Mouse (Mus musculus): Measurements from ENCODE around the gene Icam2. TPM values are rescaled to one million over a fixed set of nuclear protein-coding genes. Genes with fewer than 3 reads are reported as not detected.
A peak's percentile ranks its signal among the peaks of the same experiment; 100 is the strongest.

Gene Icam2
- total and polyA plus RNA-seq, 3 experiments = 49.6 to 82.7 TPM; not detected in 1

GRCm38 (mm10) chr11:106350853-106351252 lies 37.0 kb downstream of the Icam2 start:
- Histone ChIP-seq H3K9ac (ENCODE audit: control insufficient read depth, low read depth, low read length, poor library complexity, severe bottlenecking) (no peak overlapping the region), H3K36me3 (ENCODE audit: control insufficient read depth in 1 of 2, insufficient read depth in 2 of 2, low read length in 2 of 2) (no peaks in the 10 kb centered on the region), H3K4me3 (ENCODE audit: control insufficient read depth in 1 of 2, insufficient read depth in 1 of 2, low read depth in 2 of 2, low read length in 2 of 2) (no peak overlapping the region), H3K27ac (ENCODE audit: control insufficient read depth, low read depth, low read length) (no peak overlapping the region), H3K4me1 (ENCODE audit: control insufficient read depth in 1 of 2, insufficient read depth in 2 of 2, low read length in 2 of 2) (peaks cover 0 to 10% of the 10 kb centered on the region in 2 experiments; a peak in 3 of 4 replicates), H3K9me3 (replicated peaks; ENCODE audit: insufficient read depth, low read length) (no peaks in the 10 kb centered on the region), H3K27me3 (ENCODE audit: control insufficient read depth in 1 of 2, insufficient read depth in 2 of 2, low read length in 2 of 2) (peaks cover 5 to 14% of the 10 kb centered on the region in 2 experiments; a peak in 3 of 4 replicates), H3K79me2 (ENCODE audit: control insufficient read depth, insufficient read depth, low read length, poor library complexity) (no peaks in the 10 kb centered on the region)
- TF ChIP-seq CHD1 (IDR thresholded peaks at IDR 0.05; ENCODE audit: low read depth, low read length) = no peak
- TF ChIP-seq SMC3 (IDR thresholded peaks at IDR 0.05; ENCODE audit: low read depth, low read length) = no peak
- no peak for TF ChIP-seq E2F4 (IDR thresholded peaks at IDR 0.05; ENCODE audit: borderline replicate concordance, low read depth, low read length)
- no peak for TF ChIP-seq JUND (IDR thresholded peaks at IDR 0.05; ENCODE audit: low read depth, low read length)
- TF ChIP-seq UBTF (IDR thresholded peaks at IDR 0.05; ENCODE audit: borderline replicate concordance, insufficient read depth, low read depth, low read length) = no peak
- no peak for TF ChIP-seq MYC (IDR thresholded peaks at IDR 0.05; ENCODE audit: low read depth, low read length)
- TF ChIP-seq POLR2AphosphoS2 (IDR thresholded peaks at IDR 0.05; ENCODE audit: low read length) = no peak
- no peak for TF ChIP-seq EP300 (IDR thresholded peaks at IDR 0.05; ENCODE audit: low read depth in 1 of 2, low read length in 2 of 2)
- TF ChIP-seq ELF1 (IDR thresholded peaks at IDR 0.05; ENCODE audit: low read depth, low read length) = no peak
- no peak for TF ChIP-seq SIN3A (IDR thresholded peaks at IDR 0.05; ENCODE audit: low read length)
- TF ChIP-seq MEF2A (IDR thresholded peaks at IDR 0.05; ENCODE audit: extremely low read depth, insufficient replicate concordance, low read depth, low read length, poor library complexity, severe bottlenecking) = no peak
- TF ChIP-seq RCOR1 (IDR thresholded peaks at IDR 0.05; ENCODE audit: low read depth, low read length) = no peak
- TF ChIP-seq GATA1 (IDR thresholded peaks at IDR 0.05; ENCODE audit: low read depth, low read length) = no peak
- no peak for TF ChIP-seq CTCF (IDR thresholded peaks at IDR 0.05 in 2 of 3, conservative IDR thresholded peaks at IDR 0.05 in 1 of 3; ENCODE audit: control insufficient read depth in 1 of 3, insufficient read depth in 1 of 3, low read depth in 2 of 3, low read length in 3 of 3, poor library complexity in 1 of 3, severe bottlenecking in 1 of 3)
- no peak for TF ChIP-seq MAX (IDR thresholded peaks at IDR 0.05; ENCODE audit: low read length)
- no peak for TF ChIP-seq ZC3H11A (IDR thresholded peaks at IDR 0.05; ENCODE audit: low read depth, low read length)
- TF ChIP-seq USF1 (IDR thresholded peaks at IDR 0.05; ENCODE audit: low read depth, low read length) = no peak
- no peak for TF ChIP-seq ZKSCAN1 (IDR thresholded peaks at IDR 0.05; ENCODE audit: low read depth, low read length)
- TF ChIP-seq NRF1 (IDR thresholded peaks at IDR 0.05; ENCODE audit: insufficient read depth, low read depth, low read length, poor library complexity, severe bottlenecking) = no peak
- DNase-seq (ENCODE audit: low read depth, low spot score) = no peak

- H3K27me3 ChIP-seq (ENCODE audit: control insufficient read depth in 1 of 2, insufficient read depth in 2 of 2, low read length in 2 of 2) = peaks cover 2 to 11% of the 10 kb centered on the region in 2 experiments; a peak in 3 of 4 replicates
- peaks cover 0 to 10% of the 10 kb centered on the region in 2 experiments; a peak in 3 of 4 replicates for H3K4me1 ChIP-seq (ENCODE audit: control insufficient read depth in 1 of 2, insufficient read depth in 2 of 2, low read length in 2 of 2)
- TF ChIP-seq MYB (IDR thresholded peaks at IDR 0.05; ENCODE audit: low read depth, low read length) (no peak), MAX (IDR thresholded peaks at IDR 0.05; ENCODE audit: low read length) (no peak), BHLHE40 (IDR thresholded peaks at IDR 0.05; ENCODE audit: borderline replicate concordance, low read depth, low read length) (no peak), ETS1 (IDR thresholded peaks at IDR 0.05; ENCODE audit: low read depth, low read length) (no peak), NELFE (IDR thresholded peaks at IDR 0.05; ENCODE audit: low read depth, low read length) (no peak), POLR2AphosphoS5 (IDR thresholded peaks at IDR 0.05; ENCODE audit: borderline replicate concordance, low read depth, low read length) (no peak), EP300 (IDR thresholded peaks at IDR 0.05; ENCODE audit: low read depth in 1 of 2, low read length in 2 of 2) (no peak), KAT2A (conservative IDR thresholded peaks at IDR 0.05; ENCODE audit: low read depth, low read length) (no peak), MEF2A (IDR thresholded peaks at IDR 0.05; ENCODE audit: extremely low read depth, insufficient replicate concordance, low read depth, low read length, poor library complexity, severe bottlenecking) (no peak), SMC3 (IDR thresholded peaks at IDR 0.05; ENCODE audit: low read depth, low read length) (no peak), ZKSCAN1 (IDR thresholded peaks at IDR 0.05; ENCODE audit: low read depth, low read length) (no peak)
- DNase-seq (ENCODE audit: low read depth, low spot score) = peak; percentile 55
- H3K79me2 ChIP-seq (ENCODE audit: control insufficient read depth, insufficient read depth, low read length, poor library complexity) = no peaks in the 10 kb centered on the region
- H3K9ac ChIP-seq (ENCODE audit: control insufficient read depth, low read depth, low read length, poor library complexity, severe bottlenecking) = no peak overlapping the region
- H3K36me3 ChIP-seq (ENCODE audit: control insufficient read depth in 1 of 2, insufficient read depth in 2 of 2, low read length in 2 of 2) = no peaks in the 10 kb centered on the region
- no peaks in the 10 kb centered on the region for H3K9me3 ChIP-seq (replicated peaks; ENCODE audit: insufficient read depth, low read length)
- H3K4me3 ChIP-seq (ENCODE audit: control insufficient read depth in 1 of 2, insufficient read depth in 1 of 2, low read depth in 2 of 2, low read length in 2 of 2) = no peak overlapping the region
- H3K27ac ChIP-seq (ENCODE audit: control insufficient read depth, low read depth, low read length) = no peak overlapping the region
Measured at GRCm38 (mm10) chr11:106349772-106350171, 38.1 kb downstream of the Icam2 start.
